Mouse (Mus musculus) gastrocnemius, adult 8-10 months (tissue): ENCODE data around the gene Slc22a1. TPM values are rescaled to one million over a fixed set of nuclear protein-coding genes. Genes with fewer than 3 reads are reported as not detected.
A peak's percentile ranks its signal among the peaks of the same experiment; 100 is the strongest.

ENCODE experiments used
- DNase-seq, 2 experiments: peaks; one replicate each; pipeline ENCODE4 v3.0.0; 2022; ENCODE audit warnings: low spot score in 2 of 2
- total RNA-seq, 4 experiments: library from RNA; stranded (reverse); gene quantifications; 2 replicates each; pipeline ENCODE4 v1.2.4; 2022

Slc22a1 gene
- total RNA-seq, result under 1 TPM in 1 of 4 experiments, not detected in 3; 0.16 TPM

GRCm38 (mm10) chr17:12675646-12676045 is at the start of gene Slc22a1:
Gene Slc22a1, minus strand, starts transcription at chr17:12675829.
- no peak for DNase-seq

DNA sequence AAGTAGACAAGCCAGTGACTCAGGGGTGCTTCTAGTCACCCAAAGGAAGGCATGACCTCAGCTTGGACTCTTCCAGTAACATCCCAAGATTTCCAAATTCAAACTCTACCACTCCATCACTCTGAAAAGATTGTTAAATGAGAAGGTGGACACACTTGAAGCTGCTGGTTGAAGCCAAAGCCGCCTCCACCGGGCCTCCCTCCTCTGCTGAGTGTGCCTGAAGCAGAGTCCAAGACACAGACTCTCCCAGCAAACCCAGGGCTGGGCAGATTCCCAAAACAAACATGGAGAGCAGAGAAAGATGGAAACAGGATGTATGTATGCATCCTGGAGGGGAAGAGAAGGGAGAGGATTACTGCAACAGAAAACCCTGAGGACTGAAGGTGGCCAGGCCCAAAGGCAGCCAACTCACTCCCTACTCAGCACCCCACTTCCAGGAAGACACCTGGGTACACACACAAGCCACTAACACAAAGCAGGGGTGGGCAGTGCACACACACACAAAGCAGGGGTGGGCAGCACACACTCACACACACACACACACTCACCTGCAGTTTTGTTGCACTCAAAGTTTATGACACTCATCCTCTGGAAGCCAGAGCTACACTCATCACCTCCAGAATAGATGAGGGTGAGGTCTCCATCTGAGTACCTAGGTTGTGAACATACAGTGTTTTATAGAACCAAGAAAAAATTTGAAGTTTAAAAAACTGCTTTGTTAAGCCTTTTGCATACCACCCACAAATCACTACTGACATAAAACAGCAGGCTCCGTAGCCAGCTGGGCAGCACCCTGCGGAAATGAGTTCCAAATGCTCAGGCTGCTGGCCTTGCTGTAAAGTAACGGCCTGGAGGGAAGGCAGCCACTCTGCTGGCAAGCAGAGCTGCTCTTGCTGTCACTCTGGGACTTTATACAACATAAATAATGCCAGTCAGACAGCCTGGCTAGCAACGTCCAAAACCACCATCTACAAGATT is 49.4 kb upstream of the Slc22a1 start:
- peak in 1 of 2 experiments; percentile 47 for DNase-seq

GRCm38 (mm10) chr17:12723986-12724766 is 48.5 kb upstream of the Slc22a1 start:
- DNase-seq, result peak in 1 of 2 experiments; percentile 37

- peak; percentile 54 to 74 for DNase-seq
Observed at GRCm38 (mm10) chr17:12722622-12723021, 47.0 kb upstream of the Slc22a1 start.

DNA sequence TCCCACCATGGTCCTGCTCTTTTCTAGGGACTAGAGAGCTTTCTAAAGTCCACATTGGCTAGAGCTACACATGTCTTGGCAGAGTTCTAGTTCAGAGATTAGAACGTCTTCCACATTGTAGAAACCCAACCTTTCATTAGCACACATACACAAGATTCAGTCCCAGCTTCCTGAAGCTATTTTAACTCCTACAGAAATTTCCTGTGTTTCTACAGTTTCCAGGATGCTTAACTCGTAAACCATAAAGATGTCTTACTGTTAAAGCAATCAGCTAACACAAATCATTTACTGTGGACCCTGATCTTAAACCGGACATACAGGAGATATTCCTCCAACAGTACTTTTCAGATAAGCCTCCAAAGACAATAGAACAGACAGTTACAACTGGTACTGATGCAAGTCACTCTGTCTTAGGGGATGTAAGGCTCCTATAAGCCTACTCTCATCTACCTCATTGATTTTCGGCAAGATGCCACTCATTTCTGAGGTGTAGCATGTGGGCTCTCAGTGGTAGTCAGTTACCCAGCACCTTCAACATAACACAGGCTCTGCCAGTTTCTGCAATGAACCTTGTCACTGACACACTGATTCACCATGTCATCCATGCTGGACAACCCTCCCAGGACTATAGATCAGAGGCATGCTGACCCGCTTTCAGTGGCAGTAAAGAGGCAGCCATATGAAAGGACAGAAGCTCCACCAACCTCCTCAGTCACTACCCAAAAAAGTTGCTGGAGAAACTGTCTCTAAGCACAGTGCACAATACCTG is 45.7 kb upstream of the Slc22a1 start:
- DNase-seq, result no peak

DNA sequence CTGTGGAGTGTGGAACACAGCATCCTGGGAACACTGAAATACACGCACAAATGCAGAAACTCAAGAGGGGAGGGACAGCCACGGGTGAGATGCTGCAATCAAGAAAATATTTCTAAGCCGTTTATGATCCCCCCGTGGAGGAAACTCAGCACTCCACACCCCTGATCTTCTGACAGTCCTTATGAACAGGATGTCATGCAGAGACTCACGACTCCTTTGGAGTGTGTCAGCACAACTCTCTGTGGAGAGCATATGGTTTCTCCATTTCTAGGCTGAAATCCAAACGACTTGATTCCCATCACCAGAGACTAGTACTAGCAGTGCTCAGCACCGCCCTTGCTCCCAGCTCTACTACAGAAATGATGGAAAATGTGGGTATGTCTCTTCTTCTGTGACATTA is 42.6 kb upstream of the Slc22a1 start:
- no peak for DNase-seq

- no peak for DNase-seq
Observed at GRCm38 (mm10) chr17:12717445-12717844, 41.8 kb upstream of the Slc22a1 start.

DNA sequence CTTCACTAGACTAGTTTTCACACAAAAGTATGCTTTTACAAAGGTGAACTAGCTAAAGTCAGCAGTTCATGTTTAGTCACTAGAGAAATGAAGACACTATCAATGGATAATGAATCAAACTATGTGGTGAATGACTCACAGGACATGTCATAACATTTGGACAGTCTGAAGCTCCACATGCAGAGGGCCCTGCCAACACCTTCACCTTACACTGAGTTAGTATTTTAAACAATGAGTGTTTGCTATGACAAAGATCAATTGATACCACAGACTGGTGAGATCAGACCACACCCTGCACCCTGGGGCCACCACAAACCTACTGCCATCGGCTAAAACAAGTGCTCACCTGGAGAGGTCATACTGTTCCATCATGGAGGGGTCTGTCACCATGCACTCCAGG is 39.4 kb upstream of the Slc22a1 start:
- no peak for DNase-seq

DNA sequence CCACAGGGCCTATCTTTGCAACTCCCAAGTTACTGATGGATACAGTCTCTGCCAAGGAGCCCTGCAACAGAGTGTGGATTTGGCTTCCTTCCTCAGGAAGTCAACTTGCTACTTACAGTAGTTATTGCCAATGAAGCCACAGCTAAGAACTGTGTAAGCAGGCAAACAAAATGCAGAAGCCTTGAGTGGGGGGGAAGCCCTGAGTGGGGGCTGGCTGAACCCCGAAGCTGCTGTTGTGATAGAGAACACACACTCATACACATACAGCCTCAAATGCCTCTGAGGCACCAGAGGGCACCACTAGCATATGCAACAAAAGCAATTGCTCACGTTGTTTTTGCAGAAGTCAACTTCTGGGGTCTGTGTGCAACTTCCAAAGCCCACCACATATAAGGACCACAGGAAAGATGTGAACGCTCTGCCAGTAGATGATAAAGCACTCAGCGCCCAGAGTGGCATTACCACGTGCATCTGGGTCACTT is 38.5 kb upstream of the Slc22a1 start:
- DNase-seq, result no peak

DNA sequence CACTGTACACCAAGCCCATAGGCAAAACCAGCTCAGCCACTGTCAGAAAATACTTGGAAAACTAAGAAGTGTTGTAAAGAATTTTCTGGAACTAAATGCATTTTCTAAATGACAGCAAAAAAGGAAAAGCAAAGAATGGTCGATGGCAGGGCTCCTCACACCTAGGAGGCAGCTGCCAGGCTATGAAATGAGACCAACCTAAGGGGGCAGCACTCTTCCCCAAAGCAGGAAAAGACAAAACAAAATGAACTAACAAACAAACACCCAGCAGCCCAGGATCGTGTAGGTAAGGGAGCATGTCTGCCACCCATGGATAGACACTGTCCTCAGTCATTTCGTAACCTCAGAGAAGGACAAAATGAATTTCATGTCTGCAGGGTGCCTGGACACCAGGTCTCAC is 37.4 kb upstream of the Slc22a1 start:
- no peak for DNase-seq

DNA sequence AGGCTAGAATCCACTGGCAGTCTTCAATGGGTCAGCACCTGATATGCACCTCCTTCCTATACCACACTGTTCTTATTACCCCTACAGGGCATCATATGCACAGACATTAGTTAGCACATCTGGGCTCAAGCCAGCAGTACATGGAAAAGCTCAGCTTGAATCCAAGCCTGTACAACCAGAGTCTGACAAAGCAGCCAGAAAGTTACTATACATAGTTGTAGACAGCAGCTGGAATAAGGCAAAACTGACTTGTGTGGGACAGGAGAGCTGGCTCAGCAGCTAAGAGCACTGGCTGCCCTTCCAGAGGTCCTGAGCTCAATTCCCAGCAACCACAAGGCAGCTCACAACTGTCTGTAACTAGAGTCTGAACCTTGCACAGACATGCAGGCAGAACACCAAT is 36.6 kb upstream of the Slc22a1 start:
- no peak for DNase-seq

DNA sequence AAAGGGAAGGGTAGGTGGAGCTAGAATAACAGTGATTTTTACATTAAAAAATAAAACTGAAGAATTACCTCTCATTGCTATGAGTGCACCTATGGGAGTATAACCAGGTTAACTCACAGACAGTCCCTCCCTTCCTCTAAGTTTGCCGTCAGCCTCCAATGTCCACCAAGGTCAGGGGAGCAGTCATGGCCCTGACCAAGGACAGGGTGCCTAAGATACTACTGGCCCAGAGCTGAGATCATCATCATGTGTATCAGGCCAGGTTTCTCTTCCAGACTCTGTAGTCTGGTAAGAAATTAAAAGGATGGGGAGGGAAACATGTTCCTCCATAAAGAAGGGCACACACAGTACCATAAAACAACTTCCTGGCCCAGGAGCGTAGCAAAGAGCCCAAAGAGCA is 35.3 kb upstream of the Slc22a1 start:
- no peak for DNase-seq

- DNase-seq, result no peak
Observed at GRCm38 (mm10) chr17:12710050-12710780, 34.6 kb upstream of the Slc22a1 start.

DNA sequence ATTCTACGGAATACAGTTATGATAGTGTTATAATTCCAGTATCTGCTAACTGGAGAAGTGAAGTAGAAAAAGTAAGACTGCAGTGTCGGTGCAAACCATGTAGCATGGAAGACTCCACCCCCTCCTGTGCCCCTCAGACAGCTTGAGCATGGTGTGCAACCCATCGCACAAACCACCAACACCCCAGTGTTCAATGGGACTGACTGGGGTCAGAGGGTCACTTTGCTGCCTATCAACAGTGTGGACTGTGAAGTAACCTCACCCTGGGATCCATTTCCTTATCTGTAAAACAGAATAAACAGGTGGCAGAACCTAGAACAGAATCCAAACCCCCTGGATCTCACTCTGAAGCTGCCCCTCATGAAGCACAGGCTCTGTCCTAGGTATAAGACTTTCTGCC is 32.8 kb upstream of the Slc22a1 start:
- DNase-seq, result no peak

DNA sequence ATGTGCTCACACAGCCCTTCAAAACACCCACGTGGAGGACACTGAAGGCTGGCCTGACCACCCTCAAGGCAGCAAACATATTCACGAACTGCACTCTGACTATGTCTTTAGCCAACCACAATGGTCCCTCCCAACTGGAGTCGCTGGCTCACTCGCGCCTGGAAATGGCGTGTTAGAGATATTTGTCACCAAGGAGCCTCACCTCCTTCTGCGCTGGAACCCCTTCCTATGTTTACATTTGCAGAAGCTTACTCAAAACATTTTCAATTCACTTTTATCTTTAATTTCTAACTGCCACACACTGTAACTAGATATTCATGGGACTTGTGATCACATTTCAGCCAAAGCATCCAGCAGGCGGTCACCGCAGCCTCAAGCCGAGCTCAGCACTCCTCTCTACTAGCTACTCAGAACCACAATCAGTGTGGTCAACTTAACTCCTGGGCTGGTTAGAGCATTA is 31.0 kb upstream of the Slc22a1 start:
- no peak for DNase-seq

- DNase-seq, result no peak
Observed at GRCm38 (mm10) chr17:12702901-12703300, 27.3 kb upstream of the Slc22a1 start.

GRCm38 (mm10) chr17:12700373-12700772 is 24.7 kb upstream of the Slc22a1 start:
- DNase-seq, result no peak

- no peak for DNase-seq
Observed at GRCm38 (mm10) chr17:12691899-12692298, 16.3 kb upstream of the Slc22a1 start.

- no peak for DNase-seq
Observed at GRCm38 (mm10) chr17:12689537-12689936, 13.9 kb upstream of the Slc22a1 start.

- peak; percentile 60 to 77 for DNase-seq
Observed at GRCm38 (mm10) chr17:12688427-12689110, 12.9 kb upstream of the Slc22a1 start.
